Mouse (Mus musculus) gastrocnemius, postnatal 36 days (tissue): ENCODE measurements at regions not wholly inside any gene's neighbourhood (a gene's known extent, or its start where the extent isn't known, plus 50 kb on each side); places are given as distances from the start of the nearest gene placed in this dataset.
"Not testable (repeated sequence)": the region's sequence is repeated elsewhere in the genome, so short reads cannot be mapped to it uniquely, and the experiment has no call there.

Source experiments
- DNase-seq, 2 experiments: peaks; one replicate each; pipeline ENCODE4 v3.0.0; 2022
- intact Hi-C: fragments of 180-260 bp; cut with DNase I; formaldehyde crosslinking; loops from one replicate; pipeline ENCODE4 v1.15.1; 2025

GRCm38 (mm10) chr17:84844950-84845349, 54.4 kb upstream of the Lrpprc start:
- DNase-seq, result no peak
- intact Hi-C loops, result no loop called here

- DNase-seq, result no peak
- intact Hi-C loops, result no loop called here
These were observed 55.6 kb upstream of the Lrpprc start for GRCm38 (mm10) chr17:84846141-84846540.

- intact Hi-C loops, result no loop called here
These were observed 57.9 kb upstream of the Lrpprc start for GRCm38 (mm10) chr17:84848385-84849030.

GRCm38 (mm10) chr17:84849031-84849405, 58.4 kb upstream of the Lrpprc start:
- intact Hi-C loops, result no loop called here
- no peak for DNase-seq

More at GRCm38 (mm10) chr17:84848385-84849030, 57.9 kb upstream of the Lrpprc start:
- no peak for DNase-seq

GRCm38 (mm10) chr17:84850464-84850863, 59.9 kb upstream of the Lrpprc start:
- no peak for DNase-seq
- intact Hi-C loops, result no loop called here

GRCm38 (mm10) chr17:84850893-84851292, 60.3 kb upstream of the Lrpprc start:
- intact Hi-C loops, result no loop called here
- no peak for DNase-seq

- DNase-seq, result no peak
- intact Hi-C loops, result no loop called here
These were observed 66.4 kb upstream of the Lrpprc start for GRCm38 (mm10) chr17:84856971-84857370.

GRCm38 (mm10) chr17:84858830-84859229, 68.2 kb upstream of the Lrpprc start:
- intact Hi-C loops, result no loop called here

GRCm38 (mm10) chr17:84859916-84860315, 69.3 kb upstream of the Lrpprc start:
- intact Hi-C loops, result no loop called here
- no peak for DNase-seq

More at GRCm38 (mm10) chr17:84858830-84859229, 68.2 kb upstream of the Lrpprc start:
- no peak for DNase-seq

- intact Hi-C loops, result no loop called here
- DNase-seq, result no peak
These were observed 70.2 kb upstream of the Lrpprc start for GRCm38 (mm10) chr17:84860835-84861234.

GRCm38 (mm10) chr17:84864231-84864630, 73.6 kb upstream of the Lrpprc start:
- intact Hi-C loops, DNase-seq: not testable (repeated sequence)

- DNase-seq, result peak in 1 of 2 experiments; percentile 21
These were observed 74.6 kb upstream of the Lrpprc start for GRCm38 (mm10) chr17:84865158-84865557.

GRCm38 (mm10) chr17:84865566-84865965, 75.0 kb upstream of the Lrpprc start:
- DNase-seq, result no peak
- intact Hi-C loops, result no loop called here

More at GRCm38 (mm10) chr17:84865158-84865557, 74.6 kb upstream of the Lrpprc start:
- intact Hi-C loops, result no loop called here

GRCm38 (mm10) chr17:84869074-84869722, 78.6 kb upstream of the Lrpprc start:
- intact Hi-C loops, result no loop called here
- DNase-seq, result no peak

- DNase-seq, result no peak
- intact Hi-C loops, result no loop called here
These were observed 83.0 kb upstream of the Lrpprc start for GRCm38 (mm10) chr17:84873554-84873953.

GRCm38 (mm10) chr17:84874494-84874893, 82.0 kb upstream of the Ppm1b start:
- no peak for DNase-seq
- intact Hi-C loops, result no loop called here

- no peak for DNase-seq
- intact Hi-C loops, result loop anchor here (5.0 kb wide), 3 partner anchors 82 to 217 kb away; partner anchors contain the start of genes Camkmt, Ppm1b and Prepl
These were observed 81.5 kb upstream of the Ppm1b start for GRCm38 (mm10) chr17:84875031-84875430.

GRCm38 (mm10) chr17:84876037-84876436, 80.5 kb upstream of the Ppm1b start:
- DNase-seq, result no peak
- intact Hi-C loops, result loop anchor here (5.0 kb wide), 3 partner anchors 81 to 216 kb away; partner anchors contain the start of genes Camkmt, Ppm1b and Prepl

- DNase-seq, result no peak
- intact Hi-C loops, result loop anchor here (5.0 kb wide), 3 partner anchors 80 to 215 kb away; partner anchors contain the start of genes Camkmt, Ppm1b and Prepl
These were observed 79.2 kb upstream of the Ppm1b start for GRCm38 (mm10) chr17:84877176-84877863.

- peak; percentile 55 to 60 for DNase-seq
- intact Hi-C loops, result loop anchor here (5.0 kb wide), 3 partner anchors 79 to 214 kb away; partner anchors contain the start of genes Camkmt, Ppm1b and Prepl
These were observed 78.7 kb upstream of the Ppm1b start for GRCm38 (mm10) chr17:84877864-84878224.

- no peak for DNase-seq
- intact Hi-C loops, result loop anchor here (5.0 kb wide), 3 partner anchors 79 to 214 kb away; partner anchors contain the start of genes Camkmt, Ppm1b and Prepl
These were observed 78.2 kb upstream of the Ppm1b start for GRCm38 (mm10) chr17:84878316-84878715.
